Mouse (Mus musculus) mouse trophoblast stem cell (cell line): ENCODE measurements at regions not wholly inside any gene's neighbourhood (a gene's known extent, or its start where the extent isn't known, plus 50 kb on each side); places are given as distances from the start of the nearest gene placed in this dataset.
"Not testable (repeated sequence)": the region's sequence is repeated elsewhere in the genome, so short reads cannot be mapped to it uniquely, and the experiment has no call there.

Experiments
- in situ Hi-C, 2 experiments: fragments of 300-500 bp; cut with MseI, MboI; formaldehyde crosslinking; loops; 2 replicates in 1 of 2; 3 replicates in 1 of 2; pipeline ENCODE4 v1.15.1; 2025

GRCm38 (mm10) chr3:130828346-130828745 lies 98.1 kb upstream of the Rpl34 start:
- in situ Hi-C loops = no loop called here

- in situ Hi-C loops = no loop called here
Observed at GRCm38 (mm10) chr3:130827934-130828333, 97.7 kb upstream of the Rpl34 start.

- in situ Hi-C loops = no loop called here
Observed at GRCm38 (mm10) chr3:130827021-130827420, 96.8 kb upstream of the Rpl34 start.

- in situ Hi-C loops = loop anchor here in 1 of 2 experiments (25.0 kb wide), 1 partner anchor 418 kb away; no protein-coding TSS in a partner anchor
Observed at GRCm38 (mm10) chr3:130819837-130820098, 89.6 kb upstream of the Rpl34 start.

- in situ Hi-C loops = loop anchor here in 1 of 2 experiments (25.0 kb wide), 1 partner anchor 418 kb away; no protein-coding TSS in a partner anchor
Observed at GRCm38 (mm10) chr3:130819031-130819836, 89.0 kb upstream of the Rpl34 start.

- in situ Hi-C loops = loop anchor here in 1 of 2 experiments (25.0 kb wide), 1 partner anchor 419 kb away; no protein-coding TSS in a partner anchor
Observed at GRCm38 (mm10) chr3:130818467-130819030, 88.4 kb upstream of the Rpl34 start.

GRCm38 (mm10) chr3:130809696-130810665 lies 79.8 kb upstream of the Rpl34 start:
- in situ Hi-C loops = loop anchor here in 1 of 2 experiments (25.0 kb wide), 1 partner anchor 427 kb away; no protein-coding TSS in a partner anchor

GRCm38 (mm10) chr3:130805345-130805744 lies 75.1 kb upstream of the Rpl34 start:
- in situ Hi-C loops = loop anchor here in 1 of 2 experiments (25.0 kb wide), 1 partner anchor 432 kb away; no protein-coding TSS in a partner anchor

- in situ Hi-C loops = loop anchor here in 1 of 2 experiments (25.0 kb wide), 1 partner anchor 433 kb away; no protein-coding TSS in a partner anchor
Observed at GRCm38 (mm10) chr3:130804327-130804662, 74.1 kb upstream of the Rpl34 start.

GRCm38 (mm10) chr3:130803591-130804326 lies 73.6 kb upstream of the Rpl34 start:
- in situ Hi-C loops = loop anchor here in 1 of 2 experiments (25.0 kb wide), 1 partner anchor 434 kb away; no protein-coding TSS in a partner anchor

GRCm38 (mm10) chr3:130800016-130800415 lies 69.8 kb upstream of the Rpl34 start:
- in situ Hi-C loops = loop anchor here in 1 of 2 experiments (25.0 kb wide), 1 partner anchor 437 kb away; no protein-coding TSS in a partner anchor

GRCm38 (mm10) chr3:130797956-130798355 lies 67.8 kb upstream of the Rpl34 start:
- in situ Hi-C loops = not testable (repeated sequence)

GRCm38 (mm10) chr3:130796531-130796930 lies 66.3 kb upstream of the Rpl34 start:
- in situ Hi-C loops = no loop called here

- in situ Hi-C loops = no loop called here
Observed at GRCm38 (mm10) chr3:130795396-130795795, 65.2 kb upstream of the Rpl34 start.

GRCm38 (mm10) chr3:130794142-130794925 lies 64.1 kb upstream of the Rpl34 start:
- in situ Hi-C loops = no loop called here

- in situ Hi-C loops = no loop called here
Observed at GRCm38 (mm10) chr3:130780706-130781240, 50.6 kb upstream of the Rpl34 start.
